Mouse (Mus musculus): ENCODE measurements at regions not wholly inside any gene's neighbourhood (a gene's known extent, or its start where the extent isn't known, plus 50 kb on each side); places are given as distances from the start of the nearest gene placed in this dataset.
A peak's percentile ranks its signal among the peaks of the same experiment; 100 is the strongest.

DNA sequence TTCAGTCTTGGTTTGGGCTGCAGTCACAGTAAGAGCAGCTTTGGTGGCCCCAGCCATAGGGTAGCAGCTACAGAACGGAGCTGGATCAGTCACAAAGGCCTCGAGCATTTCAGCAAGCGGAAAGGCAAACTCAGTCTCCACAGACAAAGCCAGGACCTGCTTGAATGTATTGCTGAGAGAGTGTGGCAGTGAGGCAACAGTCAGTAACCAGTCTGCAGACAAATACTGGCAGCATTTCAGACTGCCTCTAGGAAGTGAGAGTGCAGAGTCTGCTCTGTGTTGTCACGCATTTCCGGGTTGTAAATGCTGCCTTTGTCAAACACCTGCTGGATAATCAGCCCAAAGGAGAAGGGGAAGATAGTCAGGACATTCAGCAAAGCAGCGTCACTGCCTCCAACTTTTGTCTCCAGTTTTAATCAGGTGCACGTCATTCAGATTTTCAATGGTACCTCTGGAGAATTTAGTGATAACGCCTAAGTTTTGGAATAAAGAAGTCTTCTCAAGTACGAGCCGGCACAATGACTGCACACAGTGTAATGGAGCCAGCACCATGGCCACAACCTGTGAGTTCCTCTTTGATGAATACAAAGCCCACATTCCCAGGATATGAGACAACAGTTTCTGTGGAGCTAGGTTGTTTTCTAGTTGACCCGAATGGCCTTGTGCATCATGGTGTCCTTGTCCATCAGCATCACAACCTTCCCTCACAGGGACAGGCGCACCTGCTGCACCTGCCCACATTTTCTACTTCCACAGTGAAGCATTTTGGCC is 224.3 kb upstream of the Tmem161b start:
- peak; percentile 30 for DNase-seq (ENCODE audit: inconsistent ontology term)

DNA sequence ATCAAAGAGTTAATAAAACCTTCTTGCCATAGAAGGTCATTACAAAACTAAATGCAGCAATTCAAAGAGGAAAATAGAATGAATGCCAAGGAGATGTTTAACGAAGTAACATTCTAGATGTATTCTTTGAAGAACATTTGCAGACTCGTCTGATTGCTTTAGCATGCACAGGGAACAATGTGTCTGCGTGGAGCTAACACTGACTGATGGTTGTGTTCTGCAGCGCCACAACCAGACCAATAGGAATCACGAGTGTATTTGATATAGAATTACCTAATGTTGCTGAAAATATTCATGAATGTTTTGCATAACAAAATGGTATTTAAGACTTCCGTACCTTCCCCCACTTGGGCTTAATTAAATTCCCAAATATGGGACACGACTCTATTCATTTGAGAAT is 200.3 kb upstream of the Tmem161b start:
- DNase-seq (ENCODE audit: inconsistent ontology term): peak; percentile 21

GRCm38 (mm10) chr13:84023021-84023420 is 199.1 kb upstream of the Tmem161b start:
- DNase-seq (ENCODE audit: inconsistent ontology term): no peak

DNA sequence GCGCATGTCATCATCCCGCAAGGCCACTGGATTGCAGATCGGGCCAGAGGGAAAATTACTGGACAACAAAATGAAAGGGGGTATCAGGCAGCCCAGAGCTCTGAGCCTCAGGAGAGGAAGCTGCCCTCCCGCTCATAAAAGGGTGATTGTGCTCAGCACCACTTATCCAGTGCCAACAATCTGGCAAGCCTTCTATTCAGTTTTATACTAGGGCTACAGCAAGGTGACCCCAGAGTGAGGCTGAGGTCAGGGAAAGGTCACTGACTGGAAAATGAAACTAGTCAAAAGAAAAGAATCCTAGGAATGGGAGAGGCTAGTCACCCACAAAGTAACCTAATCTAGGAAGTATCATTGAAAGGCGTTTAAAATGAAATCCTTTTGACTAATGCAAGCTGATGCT is 198.5 kb upstream of the Tmem161b start:
- DNase-seq (ENCODE audit: inconsistent ontology term): peak; percentile 97

- peak; percentile 16 for DNase-seq (ENCODE audit: inconsistent ontology term)
Observed at GRCm38 (mm10) chr13:84025348-84025747, 196.7 kb upstream of the Tmem161b start.

DNA sequence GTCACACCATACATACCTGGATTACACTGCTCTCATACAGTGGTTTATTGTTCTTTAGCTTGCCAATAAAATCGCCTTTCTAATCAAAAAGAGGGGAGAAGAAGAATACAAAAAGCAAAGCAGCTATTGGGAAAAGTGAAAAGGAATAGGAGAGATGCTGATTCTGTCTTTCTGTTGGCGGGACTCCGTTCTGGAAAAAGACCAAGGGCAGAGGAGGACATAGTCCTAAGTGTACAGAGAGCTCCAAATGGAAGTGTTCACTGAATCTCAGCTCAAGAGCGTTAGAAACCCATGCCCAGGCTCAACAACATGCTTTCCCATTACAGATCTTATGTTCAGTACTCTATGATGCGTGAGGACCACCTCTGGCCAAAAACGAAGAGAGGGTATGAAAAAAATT is 174.4 kb upstream of the Tmem161b start:
- DNase-seq (ENCODE audit: inconsistent ontology term): no peak

- no peak for DNase-seq (ENCODE audit: inconsistent ontology term)
Observed at GRCm38 (mm10) chr13:84052221-84052620, 169.9 kb upstream of the Tmem161b start.

GRCm38 (mm10) chr13:84054956-84055355 is 167.1 kb upstream of the Tmem161b start:
- peak; percentile 54 for DNase-seq (ENCODE audit: inconsistent ontology term)

- DNase-seq (ENCODE audit: inconsistent ontology term): peak; percentile 52
Observed at GRCm38 (mm10) chr13:84055576-84055975, 166.5 kb upstream of the Tmem161b start.

- DNase-seq (ENCODE audit: inconsistent ontology term): peak; percentile 77
Observed at GRCm38 (mm10) chr13:84056451-84056850, 165.6 kb upstream of the Tmem161b start.

DNA sequence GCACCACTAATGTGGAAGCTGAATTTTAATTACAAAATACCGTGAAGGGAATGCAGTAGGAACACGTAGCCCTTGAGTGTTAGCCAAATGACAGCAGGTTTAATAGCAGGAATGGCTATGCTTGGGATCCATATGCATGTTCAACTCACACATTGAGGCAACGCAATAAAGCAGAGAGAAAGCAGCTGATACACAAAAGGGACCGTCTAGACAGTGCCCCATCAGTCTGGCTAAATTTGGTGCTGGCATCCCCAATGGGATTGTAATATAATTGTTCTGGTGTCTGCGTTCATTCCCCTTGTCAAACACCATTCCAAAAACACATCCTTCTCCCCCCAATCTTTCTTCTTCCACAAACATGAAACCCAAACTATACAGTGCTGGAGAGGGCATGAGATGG is 165.1 kb upstream of the Tmem161b start:
- peak; percentile 79 for DNase-seq (ENCODE audit: inconsistent ontology term)

GRCm38 (mm10) chr13:84057456-84057855 is 164.6 kb upstream of the Tmem161b start:
- peak; percentile 36 for DNase-seq (ENCODE audit: inconsistent ontology term)

DNA sequence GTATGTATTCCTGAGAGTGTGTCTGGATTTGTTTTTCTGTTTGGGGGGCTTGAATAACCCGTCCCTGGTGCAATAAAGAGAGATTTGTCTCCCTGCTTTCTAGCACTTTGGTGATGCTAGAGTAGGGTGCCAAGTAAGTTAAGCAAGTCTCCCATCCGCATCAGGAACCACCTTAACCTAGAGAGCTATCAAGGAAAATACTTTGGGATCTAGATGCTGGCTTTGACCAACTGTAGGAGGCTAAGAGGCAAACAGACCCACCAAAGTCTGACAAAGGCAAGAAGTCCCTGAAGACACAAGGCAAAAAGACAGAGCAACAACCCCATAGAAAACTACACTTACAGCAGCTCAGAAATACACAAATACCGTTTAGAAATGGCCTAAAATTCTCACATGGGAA is 163.8 kb upstream of the Tmem161b start:
- DNase-seq (ENCODE audit: inconsistent ontology term): peak; percentile 58

GRCm38 (mm10) chr13:84059031-84059651 is 163.0 kb upstream of the Tmem161b start:
- DNase-seq (ENCODE audit: inconsistent ontology term): peak; percentile 83

DNA sequence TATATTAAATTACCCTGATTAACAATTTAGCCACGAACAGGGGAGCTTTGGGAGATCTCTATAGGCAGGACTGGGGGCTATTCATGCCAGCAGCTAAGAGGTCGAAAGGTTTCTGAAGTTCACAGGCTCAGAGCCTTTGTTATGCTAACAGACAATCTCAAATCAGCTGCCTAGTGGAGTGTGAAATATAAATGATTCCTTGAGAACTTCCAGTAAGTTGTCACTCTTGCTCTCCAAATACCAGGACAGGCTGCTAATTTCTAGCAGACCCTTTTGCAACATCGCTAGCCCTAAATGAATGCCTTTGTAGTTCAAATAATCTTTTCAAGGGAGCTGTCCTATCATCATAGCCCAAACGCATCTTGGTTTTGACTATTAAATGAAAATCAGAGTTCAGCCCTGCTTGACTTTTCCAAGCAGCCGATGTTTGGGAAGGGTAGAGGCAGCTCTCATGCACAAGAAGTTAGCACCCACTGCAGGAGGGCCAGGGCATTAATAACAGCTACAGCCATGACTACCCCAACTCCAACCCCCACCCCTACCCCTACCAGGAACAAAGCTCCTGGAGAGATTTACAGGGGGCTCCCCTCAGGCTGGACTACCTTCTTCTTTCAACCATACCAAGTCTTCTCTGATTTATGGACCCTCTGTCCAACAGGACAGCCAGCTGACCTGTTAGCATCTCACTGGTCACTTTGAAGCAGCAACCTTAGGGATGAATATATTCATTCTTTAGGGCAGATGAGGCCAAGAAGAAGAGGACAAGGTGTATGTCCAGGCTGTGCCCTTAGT is 162.2 kb upstream of the Tmem161b start:
- DNase-seq (ENCODE audit: inconsistent ontology term): peak; percentile 83

GRCm38 (mm10) chr13:84060453-84060834 is 161.7 kb upstream of the Tmem161b start:
- DNase-seq (ENCODE audit: inconsistent ontology term): no peak

DNA sequence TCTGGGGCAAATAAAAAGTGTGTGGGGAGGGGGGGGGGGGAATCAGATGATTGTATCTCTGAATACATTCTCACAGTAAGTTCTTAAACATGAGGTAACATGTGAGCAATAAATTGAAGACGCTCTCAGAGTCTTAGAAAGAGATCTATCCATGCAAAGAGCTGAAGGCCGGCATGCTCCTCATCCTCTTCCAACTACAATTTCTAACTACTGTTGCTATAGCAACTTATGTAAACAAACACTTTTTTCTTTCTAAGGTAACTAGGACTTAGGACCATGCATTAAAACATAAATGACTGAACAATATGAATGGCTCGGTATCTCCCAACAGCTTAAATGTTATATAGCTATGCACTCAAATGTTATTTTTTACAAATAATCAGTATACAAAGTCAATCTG is 161.2 kb upstream of the Tmem161b start:
- DNase-seq (ENCODE audit: inconsistent ontology term): no peak

DNA sequence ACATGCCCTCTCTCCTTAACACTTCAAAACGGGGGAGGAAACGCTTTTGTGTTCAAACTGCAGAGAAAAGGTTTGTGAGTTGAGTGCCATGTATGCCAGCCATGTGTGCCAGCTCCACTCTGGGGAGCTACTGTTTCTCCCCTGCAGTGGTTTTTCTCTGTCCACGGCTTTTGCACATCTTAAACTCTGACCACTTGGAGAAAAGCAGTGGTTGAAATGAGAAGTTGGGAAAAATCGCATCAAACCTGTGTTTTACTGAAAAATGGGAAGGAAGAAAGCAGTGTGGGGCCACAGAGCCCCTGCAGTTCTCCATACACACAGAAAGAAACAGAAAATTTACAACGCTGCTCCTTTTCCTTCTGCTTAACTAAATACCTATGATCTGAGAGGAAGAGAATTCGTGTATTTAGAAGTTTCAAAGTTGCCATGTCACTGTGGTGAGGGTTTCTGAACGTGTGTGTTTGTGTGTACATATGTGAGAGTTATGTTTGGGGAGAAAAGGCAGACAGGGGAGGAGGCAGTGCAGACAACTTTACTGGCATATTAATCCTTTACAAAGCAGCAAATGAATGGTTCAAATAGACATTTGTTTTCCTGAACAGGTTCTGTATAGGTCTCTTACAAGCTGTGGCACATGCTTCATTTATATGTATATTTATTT is 160.1 kb upstream of the Tmem161b start:
- DNase-seq (ENCODE audit: inconsistent ontology term): peak; percentile 58

DNA sequence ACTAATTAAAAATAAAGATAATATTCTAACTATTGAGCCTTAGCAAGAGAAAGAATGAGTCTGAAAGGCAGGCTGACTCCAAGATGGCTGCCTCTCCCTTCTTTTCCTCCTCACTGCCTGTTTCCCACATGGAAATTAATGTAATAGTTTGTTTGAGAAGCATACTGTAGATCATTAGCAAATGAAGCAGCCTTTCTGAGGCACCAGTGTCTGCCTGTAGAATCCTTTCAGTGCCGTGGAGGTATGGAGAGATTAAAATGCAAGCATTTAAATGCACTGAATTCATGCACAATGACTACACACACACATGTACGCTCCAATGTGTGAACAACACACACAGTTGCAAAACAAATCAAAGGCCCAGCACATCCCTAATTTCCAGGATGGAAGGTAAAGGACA is 159.5 kb upstream of the Tmem161b start:
- DNase-seq (ENCODE audit: inconsistent ontology term): peak; percentile 59

- no peak for DNase-seq (ENCODE audit: inconsistent ontology term)
Observed at GRCm38 (mm10) chr13:84063406-84063805, 158.7 kb upstream of the Tmem161b start.

DNA sequence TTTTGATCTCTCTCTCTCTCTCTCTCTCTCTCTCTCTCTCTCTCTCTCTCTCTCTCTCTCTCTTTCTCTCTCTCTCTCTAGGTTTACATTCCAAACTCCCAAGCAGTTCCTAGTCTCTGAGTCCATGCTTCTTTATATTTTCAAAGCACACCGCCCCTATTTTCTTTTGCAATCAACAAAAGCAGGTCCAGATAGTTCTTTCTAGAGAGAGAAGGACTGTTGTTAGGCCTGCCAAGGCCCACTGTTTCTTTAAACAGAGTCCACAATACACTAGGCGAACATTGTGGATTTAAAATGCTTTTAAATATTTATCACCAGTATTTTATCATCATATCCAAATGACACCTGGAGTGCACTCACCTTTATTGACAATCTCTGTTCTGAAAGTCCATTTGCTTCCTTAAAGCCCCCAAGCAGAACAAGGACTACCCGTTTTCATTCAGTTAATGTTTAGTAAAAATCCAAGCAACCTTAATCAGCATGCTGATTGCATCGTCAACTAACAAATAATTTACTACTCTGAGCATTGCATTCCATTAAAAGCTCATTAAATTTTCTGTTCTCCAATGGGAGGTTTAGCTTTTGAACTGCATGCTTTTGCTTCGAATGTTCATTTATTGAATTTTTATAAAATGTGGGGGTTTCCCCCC is 157.7 kb upstream of the Tmem161b start:
- peak; percentile 73 for DNase-seq (ENCODE audit: inconsistent ontology term)
